Mouse (Mus musculus) NIH3T3 (cell line): ENCODE measurements around the gene Cchcr1.

Experiments
- DNase-seq: peaks from one replicate; pipeline ENCODE4 v3.0.0-alpha.2; 2012; ENCODE audit warnings: low read depth

The Cchcr1 gene

GRCm38 (mm10) chr17:35554761-35555397 is 38.0 kb downstream of the Cchcr1 start:
- no peak for DNase-seq

GRCm38 (mm10) chr17:35556186-35556765 is 39.4 kb downstream of the Cchcr1 start:
- DNase-seq: no peak

GRCm38 (mm10) chr17:35556812-35557211 is 39.9 kb downstream of the Cchcr1 start:
- DNase-seq: peak; percentile 94

GRCm38 (mm10) chr17:35557351-35557750 is 40.5 kb downstream of the Cchcr1 start:
- peak; percentile 82 for DNase-seq

- DNase-seq: no peak
These were observed 41.3 kb downstream of the Cchcr1 start for GRCm38 (mm10) chr17:35558216-35558615.

GRCm38 (mm10) chr17:35567150-35567549 is 50.2 kb downstream of the Cchcr1 start, which contains the start of gene 2300002M23Rik:
2300002M23Rik (plus strand) TSS chr17:35567450.
- DNase-seq: no peak

- DNase-seq: no peak
These were observed 50.9 kb downstream of the Cchcr1 start for GRCm38 (mm10) chr17:35567767-35568166.

- no peak for DNase-seq
These were observed 52.4 kb downstream of the Cchcr1 start for GRCm38 (mm10) chr17:35569091-35569944.

- DNase-seq: no peak
These were observed 53.9 kb downstream of the Cchcr1 start for GRCm38 (mm10) chr17:35570836-35571235.

GRCm38 (mm10) chr17:35571477-35571876 is 54.6 kb downstream of the Cchcr1 start:
- no peak for DNase-seq

GRCm38 (mm10) chr17:35578211-35578610 is 61.3 kb downstream of the Cchcr1 start:
- peak; percentile 96 for DNase-seq
